Mouse (Mus musculus) bone marrow macrophage, adult 2 months (primary cell): ENCODE data around the gene Btbd9. TPM values are rescaled to one million over a fixed set of nuclear protein-coding genes. Genes with fewer than 3 reads are reported as not detected.

Source experiments
- H3K27ac ChIP-seq: 2 replicates; pipeline ENCODE4 v1.5.1; 2012; ENCODE audit warnings: low read depth, low read length; ENCODE audit not compliant: insufficient read depth
- H3K4me1 ChIP-seq: 2 replicates; pipeline ENCODE4 v1.6.1; 2012; ENCODE audit warnings: low read length; ENCODE audit not compliant: control insufficient read depth, insufficient read depth
- H3K4me3 ChIP-seq: 2 replicates; pipeline ENCODE4 v1.5.1; 2012; ENCODE audit warnings: mild to moderate bottlenecking, low read length, moderate library complexity; ENCODE audit not compliant: insufficient read depth
- CTCF ChIP-seq: IDR thresholded peaks from 2 replicates; pipeline ENCODE4 v1.5.1; 2012; ENCODE audit warnings: low read depth, mild to moderate bottlenecking, low read length, moderate library complexity
- POLR2A ChIP-seq: IDR thresholded peaks from 2 replicates; pipeline ENCODE4 v1.6.1; 2012; ENCODE audit warnings: mild to moderate bottlenecking, low read depth, low read length, borderline replicate concordance
- polyA plus RNA-seq: library from polyadenylated mRNA; stranded (reverse); fragments of >200 nt; gene quantifications from 2 replicates; pipeline ENCODE4 v1.2.4, GENCODE M21; 2012; ENCODE audit not compliant: missing spikeins, insufficient read depth, insufficient read length

Btbd9 gene
- polyA plus RNA-seq, 1 experiment, result 22.9 TPM

DNA sequence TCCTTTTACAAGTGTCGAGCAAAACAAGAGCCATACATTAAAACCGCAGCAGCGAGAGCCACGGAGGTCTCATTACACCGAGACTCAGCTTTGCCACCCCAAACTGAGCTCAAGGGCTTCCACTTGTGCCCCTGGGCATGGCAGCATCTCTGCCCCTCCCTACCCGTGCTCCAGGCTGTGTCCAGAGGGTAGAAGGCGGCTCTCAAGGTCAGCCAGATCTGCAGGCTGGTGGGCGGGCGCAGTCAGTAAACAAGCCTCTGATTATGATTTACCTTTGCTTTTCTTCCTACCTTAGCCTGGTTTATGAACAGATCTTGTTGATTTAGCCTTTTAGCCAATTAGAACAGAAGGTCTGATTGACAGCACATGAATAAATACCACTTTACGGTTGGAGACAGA is 331.0 kb downstream of the Btbd9 start:
- H3K4me3 ChIP-seq, result no peak overlapping the region
- H3K27ac ChIP-seq, result no peak overlapping the region
- TF ChIP-seq POLR2A (no peak), CTCF (no peak)
- H3K4me1 ChIP-seq, result no peaks in the 10 kb centered on the region

DNA sequence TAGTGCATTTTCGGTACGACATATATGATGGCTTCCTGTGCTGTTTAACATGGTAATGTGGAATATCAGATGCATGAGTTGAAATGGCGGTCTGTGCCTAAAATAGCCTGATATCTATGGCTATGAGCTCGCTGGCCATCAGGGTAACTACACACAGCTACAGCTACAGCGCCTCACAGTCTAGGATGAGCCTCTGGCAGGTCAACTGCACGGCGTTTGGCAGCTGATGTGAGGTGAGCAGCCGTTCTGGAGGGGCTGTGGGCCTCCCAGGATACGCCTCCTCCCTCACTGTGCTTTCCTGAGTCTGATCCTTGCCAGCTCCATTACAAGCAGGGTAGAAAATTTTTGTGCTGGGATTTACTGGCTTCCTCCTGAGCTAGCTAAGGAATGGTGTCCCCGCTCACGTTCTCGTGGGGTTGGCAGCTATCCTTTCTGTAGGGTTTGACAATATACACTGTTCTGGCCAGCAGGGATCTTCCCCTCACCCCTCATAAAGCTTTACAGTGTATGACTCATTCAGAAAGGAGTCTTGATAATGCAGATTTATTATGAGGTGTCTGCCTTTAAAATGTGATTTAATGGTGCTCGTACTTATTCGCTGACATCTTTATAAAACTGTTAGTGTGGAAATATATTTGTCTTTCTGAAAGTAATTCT is 331.5 kb downstream of the Btbd9 start:
- no peaks in the 10 kb centered on the region for H3K4me1 ChIP-seq
- no peak overlapping the region for H3K27ac ChIP-seq
- no peak for TF ChIP-seq CTCF
- no peak for TF ChIP-seq POLR2A
- no peak overlapping the region for H3K4me3 ChIP-seq

DNA sequence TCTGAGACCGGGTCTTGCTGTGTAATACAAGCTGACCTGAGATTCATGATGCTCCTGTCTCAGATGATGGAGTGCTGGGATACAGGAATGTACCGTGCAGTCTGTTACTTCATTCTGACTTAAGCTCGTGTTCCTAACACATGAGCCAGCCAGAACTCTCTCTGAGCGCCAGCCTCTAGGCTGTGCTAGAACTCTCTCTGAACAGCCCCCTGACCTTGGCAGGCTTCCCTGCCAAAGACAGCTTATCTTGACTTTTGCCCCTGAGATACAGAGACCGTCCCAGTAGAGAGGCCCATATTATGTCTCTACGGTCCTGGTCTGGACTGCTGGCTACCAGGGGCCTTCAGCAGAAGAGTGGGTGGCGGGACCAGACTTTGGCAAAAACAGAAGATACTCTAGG is 332.7 kb downstream of the Btbd9 start:
- no peak overlapping the region for H3K27ac ChIP-seq
- no peaks in the 10 kb centered on the region for H3K4me1 ChIP-seq
- no peak for TF ChIP-seq POLR2A
- TF ChIP-seq CTCF, result no peak
- H3K4me3 ChIP-seq, result no peak overlapping the region

DNA sequence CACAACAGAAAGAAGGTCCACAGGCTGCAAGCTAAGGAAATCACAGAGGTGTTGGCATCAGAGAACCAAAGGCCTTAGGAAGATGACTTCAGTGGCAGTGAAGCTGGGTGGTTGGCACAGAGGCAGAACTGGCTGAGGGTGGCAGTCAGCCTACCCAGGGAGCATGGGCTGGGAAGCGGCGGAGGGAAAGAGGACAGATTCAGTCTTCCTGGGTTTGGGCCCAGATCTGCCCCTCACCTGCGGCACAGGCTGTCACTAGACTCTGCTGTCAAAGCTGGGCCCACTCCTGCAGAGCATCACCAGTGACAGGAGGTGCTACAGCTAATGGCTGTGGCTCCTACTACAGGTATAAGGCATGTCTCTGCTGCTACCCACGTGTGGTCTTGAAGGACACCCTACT is 333.6 kb downstream of the Btbd9 start:
- Histone ChIP-seq H3K4me3 (no peak overlapping the region), H3K27ac (no peak overlapping the region), H3K4me1 (no peaks in the 10 kb centered on the region)
- TF ChIP-seq POLR2A (no peak), CTCF (no peak)

DNA sequence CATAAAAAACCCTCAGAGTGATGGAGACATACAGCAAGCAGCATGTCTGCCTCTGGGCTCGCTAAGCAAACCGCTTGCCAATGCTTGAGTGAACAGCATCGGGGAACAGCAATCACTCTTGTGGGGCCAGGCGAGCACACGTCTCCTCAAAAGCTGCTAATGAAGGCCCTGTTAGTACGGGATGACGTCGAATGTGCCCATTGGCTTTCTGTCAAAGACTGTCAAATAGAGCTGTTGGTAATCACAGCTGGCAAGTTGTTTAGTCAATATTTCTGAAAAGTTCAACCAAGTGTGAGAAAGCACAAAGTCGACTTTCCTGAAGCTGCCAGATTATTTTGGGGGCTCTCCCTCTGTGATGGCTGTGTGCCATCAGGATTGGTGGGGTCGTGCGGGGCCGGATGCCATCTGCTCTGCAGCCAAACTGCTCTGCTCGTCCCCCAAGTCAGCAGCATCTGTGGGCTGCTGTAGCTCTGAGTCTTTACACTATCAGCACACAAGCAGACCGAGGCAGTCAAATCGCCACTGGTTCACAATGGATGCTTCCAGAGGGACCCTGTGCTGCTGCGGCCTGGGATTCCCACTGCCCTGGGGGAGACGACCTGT is 334.5 kb downstream of the Btbd9 start:
- H3K4me1 ChIP-seq, result no peaks in the 10 kb centered on the region
- TF ChIP-seq POLR2A (no peak), CTCF (no peak)
- H3K4me3 ChIP-seq, result no peak overlapping the region
- H3K27ac ChIP-seq, result no peak overlapping the region

DNA sequence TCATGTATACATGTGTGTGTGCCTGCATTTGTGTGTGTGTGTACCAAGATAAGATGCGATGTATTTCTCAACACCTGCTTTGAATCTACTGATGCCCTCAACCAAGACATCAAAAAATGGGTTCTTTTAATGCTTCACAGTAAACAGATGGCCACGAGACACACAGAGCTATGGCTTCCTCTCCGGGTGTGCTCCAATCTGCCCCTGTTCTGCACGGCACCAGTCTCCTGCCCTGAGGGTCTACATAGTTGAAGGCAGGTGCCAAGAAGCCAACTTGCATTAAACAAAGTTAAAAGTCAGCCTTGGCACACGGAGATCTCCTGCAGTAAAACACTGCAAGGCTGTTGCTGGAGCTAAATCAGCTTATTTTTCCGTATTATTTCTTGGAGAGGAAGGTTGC is 335.2 kb downstream of the Btbd9 start:
- TF ChIP-seq POLR2A (no peak), CTCF (no peak)
- Histone ChIP-seq H3K4me1 (no peaks in the 10 kb centered on the region), H3K4me3 (no peak overlapping the region), H3K27ac (no peak overlapping the region)

DNA sequence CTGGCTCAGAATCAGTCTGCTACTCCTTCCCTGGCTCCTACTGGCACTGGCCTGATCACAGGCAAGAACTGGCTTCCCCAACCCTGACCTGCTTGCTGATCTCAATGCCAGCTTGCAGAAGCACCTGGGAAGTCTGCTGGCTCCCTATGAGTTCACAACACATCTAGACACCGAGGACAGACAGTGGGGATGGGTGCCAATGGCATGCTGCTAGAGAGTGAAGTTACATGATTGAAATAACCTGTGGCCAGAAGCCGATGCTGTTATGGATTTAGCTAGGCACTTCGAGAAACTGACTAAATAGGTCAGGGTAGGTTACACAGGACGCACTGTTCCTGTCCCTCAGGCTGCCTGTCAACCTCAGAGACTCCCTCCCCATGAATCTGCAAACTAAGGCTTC is 335.6 kb downstream of the Btbd9 start:
- no peak overlapping the region for H3K4me3 ChIP-seq
- no peak overlapping the region for H3K27ac ChIP-seq
- TF ChIP-seq CTCF (no peak), POLR2A (no peak)
- no peaks in the 10 kb centered on the region for H3K4me1 ChIP-seq

DNA sequence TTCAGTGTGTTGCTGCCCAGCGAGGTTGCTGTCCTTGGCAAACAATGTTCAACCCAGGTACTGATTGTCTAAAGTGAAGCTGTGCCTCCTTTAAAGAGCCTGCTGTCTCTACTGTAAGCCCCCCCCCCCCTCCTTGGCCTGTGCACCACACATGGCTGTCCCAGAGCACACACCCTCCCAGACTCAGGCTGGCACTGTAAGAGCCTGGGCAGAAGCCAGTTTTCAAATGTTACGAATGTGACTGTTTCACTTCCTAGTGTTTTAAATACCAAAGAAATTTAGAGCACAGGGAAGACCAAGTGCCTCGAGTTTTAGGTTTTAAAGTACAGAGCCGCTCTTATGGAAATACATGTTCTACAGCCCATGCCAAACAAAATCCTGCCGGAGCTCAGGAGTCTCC is 336.8 kb downstream of the Btbd9 start:
- TF ChIP-seq CTCF (no peak), POLR2A (no peak)
- Histone ChIP-seq H3K4me1 (no peaks in the 10 kb centered on the region), H3K4me3 (no peak overlapping the region), H3K27ac (no peak overlapping the region)

DNA sequence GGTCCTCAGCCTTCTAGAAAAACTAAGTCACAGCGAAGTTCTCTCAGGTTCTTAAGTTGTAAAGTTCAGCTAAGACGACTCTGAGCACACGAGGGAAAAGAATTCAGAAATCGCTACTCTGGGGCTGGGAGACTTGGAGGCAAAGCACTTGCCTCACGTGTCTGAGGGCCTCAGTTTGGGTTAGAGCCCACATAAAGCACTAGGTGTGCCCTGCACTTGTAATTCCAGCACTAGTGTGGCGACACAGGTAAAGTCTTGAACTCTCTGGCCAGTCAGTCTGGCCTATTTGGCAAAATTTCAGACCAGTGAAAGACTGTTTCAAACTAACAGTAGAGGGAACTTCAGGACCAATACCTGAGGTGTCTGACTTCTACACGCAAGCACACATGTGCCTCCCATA is 338.7 kb downstream of the Btbd9 start:
- H3K4me3 ChIP-seq, result no peak overlapping the region
- no peak for TF ChIP-seq CTCF
- no peak for TF ChIP-seq POLR2A
- H3K27ac ChIP-seq, result no peak overlapping the region
- H3K4me1 ChIP-seq, result no peaks in the 10 kb centered on the region

DNA sequence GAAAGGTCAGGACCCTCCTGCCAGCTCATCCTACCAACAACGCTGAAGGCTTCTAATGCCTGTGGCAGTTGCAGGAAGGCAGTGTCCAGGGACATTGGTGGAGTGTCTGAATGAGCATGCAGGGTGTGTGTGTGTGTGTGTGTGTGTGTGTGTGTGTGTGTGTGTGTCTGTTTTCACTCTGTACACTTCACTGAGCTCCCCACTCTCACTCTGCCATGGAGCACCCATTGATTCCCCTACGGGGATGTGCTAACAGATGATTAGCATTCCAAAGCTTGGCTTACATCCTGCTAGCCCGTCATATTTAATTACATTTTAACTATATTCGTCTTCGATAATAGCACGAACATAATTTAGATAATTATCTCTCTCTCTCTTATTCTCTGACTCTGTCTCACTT is 339.7 kb downstream of the Btbd9 start:
- Histone ChIP-seq H3K27ac (no peak overlapping the region), H3K4me1 (no peaks in the 10 kb centered on the region), H3K4me3 (no peak overlapping the region)
- TF ChIP-seq CTCF, result no peak
- no peak for TF ChIP-seq POLR2A
